Mouse (Mus musculus): ENCODE measurements around the gene Abcc9. TPM values are rescaled to one million over a fixed set of nuclear protein-coding genes. Genes with fewer than 3 reads are reported as not detected.

Abcc9 gene
- polyA plus RNA-seq, 1 experiment from 2014 or later = 2.1 TPM

- no peak overlapping the region for H3K4me2 ChIP-seq (ENCODE audit: low read depth, low read length)
- no peak overlapping the region for H3K27ac ChIP-seq (ENCODE audit: low read length)
- H3K9me3 ChIP-seq (replicated peaks; ENCODE audit: control insufficient read depth, low read length) = no peaks in the 10 kb centered on the region
- no peaks in the 10 kb centered on the region for H3K36me3 ChIP-seq (ENCODE audit: control insufficient read depth, insufficient read depth)
- H3K27me3 ChIP-seq (ENCODE audit: control insufficient read depth, insufficient read depth, low read depth, low read length) = no peaks in the 10 kb centered on the region
- 58% methylated on average over 8 of the region's 8 CpGs for WGBS (ENCODE audit: insufficient replicate concordance)
- no peaks in the 10 kb centered on the region for H3K4me1 ChIP-seq (ENCODE audit: control insufficient read depth, low read depth, low read length)
- no peak overlapping the region for H3K4me3 ChIP-seq (ENCODE audit: low read depth, low read length)
- no peak overlapping the region for H3K9ac ChIP-seq (ENCODE audit: low read depth, low read length)
- ATAC-seq (ENCODE audit: low read depth) = no peak
Observed at GRCm38 (mm10) chr6:142715026-142715425, 12.9 kb upstream of the Abcc9 start.

GRCm38 (mm10) chr6:142711106-142711505 is 9.0 kb upstream of the Abcc9 start:
- Histone ChIP-seq H3K9me3 (replicated peaks; ENCODE audit: control insufficient read depth, low read length) (no peaks in the 10 kb centered on the region), H3K27ac (ENCODE audit: low read length) (no peak overlapping the region), H3K4me1 (ENCODE audit: control insufficient read depth, low read depth, low read length) (no peaks in the 10 kb centered on the region), H3K27me3 (ENCODE audit: control insufficient read depth, insufficient read depth, low read depth, low read length) (no peaks in the 10 kb centered on the region), H3K4me3 (ENCODE audit: low read depth, low read length) (no peak overlapping the region), H3K9ac (ENCODE audit: low read depth, low read length) (no peak overlapping the region), H3K4me2 (ENCODE audit: low read depth, low read length) (no peak overlapping the region), H3K36me3 (ENCODE audit: control insufficient read depth, insufficient read depth) (no peaks in the 10 kb centered on the region)
- 44% methylated on average over 4 of the region's 4 CpGs for WGBS (ENCODE audit: insufficient replicate concordance)
- no peak for ATAC-seq (ENCODE audit: low read depth)

- H3K9me3 ChIP-seq (replicated peaks; ENCODE audit: control insufficient read depth, low read length) = no peaks in the 10 kb centered on the region
- no peaks in the 10 kb centered on the region for H3K27me3 ChIP-seq (ENCODE audit: control insufficient read depth, insufficient read depth, low read depth, low read length)
- H3K4me1 ChIP-seq (ENCODE audit: control insufficient read depth, low read depth, low read length) = no peaks in the 10 kb centered on the region
- H3K4me2 ChIP-seq (ENCODE audit: low read depth, low read length) = no peak overlapping the region
- 54% methylated on average over 6 of the region's 6 CpGs for WGBS (ENCODE audit: insufficient replicate concordance)
- no peaks in the 10 kb centered on the region for H3K36me3 ChIP-seq (ENCODE audit: control insufficient read depth, insufficient read depth)
- H3K27ac ChIP-seq (ENCODE audit: low read length) = no peak overlapping the region
- H3K4me3 ChIP-seq (ENCODE audit: low read depth, low read length) = no peak overlapping the region
- no peak overlapping the region for H3K9ac ChIP-seq (ENCODE audit: low read depth, low read length)
- ATAC-seq (ENCODE audit: low read depth) = no peak
Observed at GRCm38 (mm10) chr6:142710690-142711089, 8.6 kb upstream of the Abcc9 start.

- 47% methylated on average over 6 of the region's 6 CpGs for whole genome bisulfite sequencing (ENCODE audit: insufficient replicate concordance)
- no peak for ATAC-seq (ENCODE audit: low read depth)
- Histone ChIP-seq H3K4me1 (ENCODE audit: control insufficient read depth, low read depth, low read length) (no peaks in the 10 kb centered on the region), H3K9ac (ENCODE audit: low read depth, low read length) (no peak overlapping the region), H3K36me3 (ENCODE audit: control insufficient read depth, insufficient read depth) (no peaks in the 10 kb centered on the region), H3K4me3 (ENCODE audit: low read depth, low read length) (no peak overlapping the region), H3K27ac (ENCODE audit: low read length) (no peak overlapping the region), H3K27me3 (ENCODE audit: control insufficient read depth, insufficient read depth, low read depth, low read length) (no peaks in the 10 kb centered on the region), H3K9me3 (replicated peaks; ENCODE audit: control insufficient read depth, low read length) (no peaks in the 10 kb centered on the region), H3K4me2 (ENCODE audit: low read depth, low read length) (no peak overlapping the region)
Observed at GRCm38 (mm10) chr6:142708369-142708768, 6.3 kb upstream of the Abcc9 start.

GRCm38 (mm10) chr6:142706688-142707087 is 4.6 kb upstream of the Abcc9 start:
- H3K4me2 ChIP-seq (ENCODE audit: low read depth, low read length) = no peak overlapping the region
- ATAC-seq (ENCODE audit: low read depth) = no peak
- H3K36me3 ChIP-seq (ENCODE audit: control insufficient read depth, insufficient read depth) = no peaks in the 10 kb centered on the region
- no peaks in the 10 kb centered on the region for H3K4me1 ChIP-seq (ENCODE audit: control insufficient read depth, low read depth, low read length)
- peaks cover 3% of the 10 kb centered on the region; the same call in 1 of the 2 replicates for H3K27me3 ChIP-seq (ENCODE audit: control insufficient read depth, insufficient read depth, low read depth, low read length)
- 56% methylated on average over 3 of the region's 3 CpGs for WGBS (ENCODE audit: insufficient replicate concordance)
- no peaks in the 10 kb centered on the region for H3K9me3 ChIP-seq (replicated peaks; ENCODE audit: control insufficient read depth, low read length)
- no peak overlapping the region for H3K4me3 ChIP-seq (ENCODE audit: low read depth, low read length)
- H3K27ac ChIP-seq (ENCODE audit: low read length) = no peak overlapping the region
- no peak overlapping the region for H3K9ac ChIP-seq (ENCODE audit: low read depth, low read length)

GRCm38 (mm10) chr6:142703441-142703930 is 1.4 kb upstream of the Abcc9 start:
- Histone ChIP-seq H3K9ac (ENCODE audit: low read depth, low read length) (no peak overlapping the region), H3K9me3 (replicated peaks; ENCODE audit: control insufficient read depth, low read length) (no peaks in the 10 kb centered on the region), H3K4me2 (ENCODE audit: low read depth, low read length) (no peak overlapping the region), H3K27ac (ENCODE audit: low read length) (no peak overlapping the region), H3K4me1 (ENCODE audit: control insufficient read depth, low read depth, low read length) (no peaks in the 10 kb centered on the region), H3K27me3 (ENCODE audit: control insufficient read depth, insufficient read depth, low read depth, low read length) (peaks cover 3% of the 10 kb centered on the region; the same call in 1 of the 2 replicates), H3K36me3 (ENCODE audit: control insufficient read depth, insufficient read depth) (no peaks in the 10 kb centered on the region), H3K4me3 (ENCODE audit: low read depth, low read length) (no peak overlapping the region)
- WGBS (ENCODE audit: insufficient replicate concordance) = 41% methylated on average over 11 of the region's 11 CpGs
- no peak for ATAC-seq (ENCODE audit: low read depth)

- WGBS (ENCODE audit: insufficient replicate concordance) = 63% methylated on average over 13 of the region's 13 CpGs
- H3K36me3 ChIP-seq (ENCODE audit: control insufficient read depth, insufficient read depth) = no peaks in the 10 kb centered on the region
- H3K4me3 ChIP-seq (ENCODE audit: low read depth, low read length) = no peak overlapping the region
- no peak overlapping the region for H3K9ac ChIP-seq (ENCODE audit: low read depth, low read length)
- no peak overlapping the region for H3K4me2 ChIP-seq (ENCODE audit: low read depth, low read length)
- H3K27me3 ChIP-seq (ENCODE audit: control insufficient read depth, insufficient read depth, low read depth, low read length) = peaks cover 3% of the 10 kb centered on the region; the same call in 1 of the 2 replicates
- no peak for ATAC-seq (ENCODE audit: low read depth)
- no peak overlapping the region for H3K27ac ChIP-seq (ENCODE audit: low read length)
- no peaks in the 10 kb centered on the region for H3K4me1 ChIP-seq (ENCODE audit: control insufficient read depth, low read depth, low read length)
- H3K9me3 ChIP-seq (replicated peaks; ENCODE audit: control insufficient read depth, low read length) = no peaks in the 10 kb centered on the region
Observed at GRCm38 (mm10) chr6:142701161-142701560, 954 bp downstream of the Abcc9 start.

GRCm38 (mm10) chr6:142700753-142701152 is 1.4 kb downstream of the Abcc9 start:
- peaks cover 3% of the 10 kb centered on the region; the same call in 1 of the 2 replicates for H3K27me3 ChIP-seq (ENCODE audit: control insufficient read depth, insufficient read depth, low read depth, low read length)
- no peak overlapping the region for H3K9ac ChIP-seq (ENCODE audit: low read depth, low read length)
- no peak overlapping the region for H3K4me3 ChIP-seq (ENCODE audit: low read depth, low read length)
- H3K27ac ChIP-seq (ENCODE audit: low read length) = no peak overlapping the region
- H3K4me2 ChIP-seq (ENCODE audit: low read depth, low read length) = no peak overlapping the region
- ATAC-seq (ENCODE audit: low read depth) = no peak
- no peaks in the 10 kb centered on the region for H3K9me3 ChIP-seq (replicated peaks; ENCODE audit: control insufficient read depth, low read length)
- WGBS (ENCODE audit: insufficient replicate concordance) = 59% methylated on average over 8 of the region's 8 CpGs
- no peaks in the 10 kb centered on the region for H3K36me3 ChIP-seq (ENCODE audit: control insufficient read depth, insufficient read depth)
- no peaks in the 10 kb centered on the region for H3K4me1 ChIP-seq (ENCODE audit: control insufficient read depth, low read depth, low read length)

- H3K4me1 ChIP-seq (ENCODE audit: control insufficient read depth, low read depth, low read length) = no peaks in the 10 kb centered on the region
- no peak overlapping the region for H3K27ac ChIP-seq (ENCODE audit: low read length)
- H3K9me3 ChIP-seq (replicated peaks; ENCODE audit: control insufficient read depth, low read length) = no peaks in the 10 kb centered on the region
- H3K4me3 ChIP-seq (ENCODE audit: low read depth, low read length) = no peak overlapping the region
- H3K4me2 ChIP-seq (ENCODE audit: low read depth, low read length) = no peak overlapping the region
- H3K36me3 ChIP-seq (ENCODE audit: control insufficient read depth, insufficient read depth) = no peaks in the 10 kb centered on the region
- no peaks in the 10 kb centered on the region for H3K27me3 ChIP-seq (ENCODE audit: control insufficient read depth, insufficient read depth, low read depth, low read length)
- H3K9ac ChIP-seq (ENCODE audit: low read depth, low read length) = no peak overlapping the region
- 58% methylated on average over 5 of the region's 5 CpGs for WGBS (ENCODE audit: insufficient replicate concordance)
- ATAC-seq (ENCODE audit: low read depth) = no peak
Observed at GRCm38 (mm10) chr6:142692085-142692484, 10.0 kb downstream of the Abcc9 start.

All from liver, embryonic 16.5 days (tissue).